Mouse (Mus musculus) heart, embryonic 13.5 days (tissue): ENCODE results near the gene Tex50. TPM values are rescaled to one million over a fixed set of nuclear protein-coding genes. Genes with fewer than 3 reads are reported as not detected.

Source experiments
- ATAC-seq: fragments of 200-750 bp; cut with Nextera tagmentation; 2 replicates; pipeline ENCODE4 v1.8.0; 2017; ENCODE audit warnings: moderate TSS enrichment; ENCODE audit not compliant: insufficient number of reproducible peaks, low FRiP score, low TSS enrichment; ENCODE audit errors: extremely low read depth
- H3K27ac ChIP-seq: fragments of 300-500 bp; sonication (generic); replicated peaks from 2 replicates; pipeline ENCODE4 v1.5.1; 2015; ENCODE audit warnings: moderate library complexity, mild to moderate bottlenecking, inconsistent platforms
- H3K27me3 ChIP-seq: fragments of 300-500 bp; sonication (generic); replicated peaks from 2 replicates; pipeline ENCODE4 v1.6.1; 2015; ENCODE audit warnings: mild to moderate bottlenecking, inconsistent platforms
- H3K36me3 ChIP-seq: fragments of 300-500 bp; sonication (generic); 2 replicates; pipeline ENCODE4 v1.6.1; 2015; ENCODE audit warnings: mild to moderate bottlenecking, inconsistent platforms
- H3K4me1 ChIP-seq: fragments of 300-500 bp; sonication (generic); 2 replicates; pipeline ENCODE4 v1.6.1; 2015; ENCODE audit warnings: inconsistent platforms
- H3K4me2 ChIP-seq: fragments of 300-500 bp; sonication (generic); 2 replicates; pipeline ENCODE4 v1.6.1; 2015; ENCODE audit warnings: inconsistent platforms, mild to moderate bottlenecking, moderate library complexity
- H3K4me3 ChIP-seq: fragments of 300-500 bp; sonication (generic); 2 replicates; pipeline ENCODE4 v1.5.1; 2015; ENCODE audit warnings: moderate library complexity, mild to moderate bottlenecking, inconsistent platforms
- H3K9ac ChIP-seq: fragments of 300-500 bp; sonication (generic); 2 replicates; pipeline ENCODE4 v1.6.1; 2015; ENCODE audit warnings: inconsistent platforms, mild to moderate bottlenecking, moderate library complexity
- H3K9me3 ChIP-seq: fragments of 300-500 bp; sonication (generic); 2 replicates; pipeline ENCODE4 v1.6.1; 2016; ENCODE audit warnings: inconsistent platforms
- WGBS: fragments of 180-500 bp; shearing (Covaris S2); methylation state at CpG from one replicate; pipeline ENCODE4 v1.1.7; 2015; ENCODE audit warnings: mixed read lengths; 5-methylcytosine and 5-hydroxymethylcytosine counted together
- polyA plus RNA-seq: library from polyadenylated mRNA; unstranded; fragments of >200 nt; fragmentation: Nextera tagmentation; extraction: Ambion mirVana; gene quantifications from 2 replicates; pipeline ENCODE4 v1.2.1, GENCODE M21; 2015

The Tex50 gene
- polyA plus RNA-seq, 1 experiment from 2014 or later: 0.20 TPM

DNA sequence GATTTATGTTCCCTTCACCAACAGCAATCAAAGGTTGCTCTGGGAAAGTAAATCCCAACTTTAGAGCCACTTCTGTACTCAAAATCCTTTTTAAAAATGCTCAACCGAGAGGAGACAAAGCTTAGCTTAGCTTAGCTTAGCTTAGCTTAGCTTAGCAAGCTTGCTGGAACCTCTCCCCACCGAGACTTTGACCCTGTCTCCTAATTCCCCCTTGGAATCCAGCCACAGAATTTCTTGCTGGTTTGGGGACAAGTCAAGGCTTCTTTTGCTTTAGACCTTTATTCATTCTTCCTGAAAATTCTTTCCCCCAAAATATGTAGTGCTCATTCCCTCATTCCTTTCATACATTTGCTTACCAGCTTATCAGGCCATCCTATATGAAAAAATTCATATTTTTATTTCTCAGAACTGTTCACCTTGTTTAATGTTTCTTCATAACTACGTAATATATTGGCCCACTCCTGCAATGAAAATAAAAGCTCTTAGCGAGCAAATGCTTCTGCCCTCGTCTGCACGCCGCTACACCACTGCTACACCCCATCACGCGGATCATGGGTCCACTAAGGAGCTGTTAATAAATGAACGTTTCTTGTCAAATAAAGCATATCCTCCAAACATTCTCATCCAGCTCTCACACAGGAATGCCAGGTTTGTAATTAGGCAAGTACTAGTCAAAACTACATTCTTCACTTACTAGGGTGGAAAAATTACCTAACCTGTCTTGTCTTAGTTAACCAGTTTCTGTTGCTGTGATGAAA lies 36.3 kb downstream of the Tex50 start:
- Histone ChIP-seq H3K9me3 (no peaks in the 10 kb centered on the region), H3K27ac (no peak overlapping the region), H3K4me2 (no peak overlapping the region), H3K4me1 (no peaks in the 10 kb centered on the region), H3K36me3 (peaks cover 20% of the 10 kb centered on the region), H3K4me3 (no peak overlapping the region), H3K27me3 (no peaks in the 10 kb centered on the region), H3K9ac (no peak overlapping the region)
- WGBS: 90% methylated on average over 10 of the region's 10 CpGs
- no peak for ATAC-seq

DNA sequence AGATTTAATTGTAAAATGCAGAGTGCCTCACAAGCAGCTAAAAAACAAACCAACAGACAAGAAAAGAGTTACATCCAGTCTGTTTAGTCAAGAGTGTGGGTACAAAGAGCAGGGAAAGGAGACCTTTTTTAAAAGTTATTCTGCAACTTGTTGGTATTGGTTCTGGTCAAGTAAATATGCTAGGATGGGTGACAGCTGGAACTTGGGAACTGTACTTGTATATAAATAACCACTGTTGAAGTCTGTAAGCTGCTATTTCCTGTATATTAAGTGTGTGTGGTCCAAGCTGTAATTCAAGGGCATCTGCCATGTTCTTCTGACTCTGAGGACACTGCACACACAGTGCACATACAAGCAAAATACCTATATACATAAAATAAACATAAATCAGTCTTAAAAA lies 44.5 kb downstream of the Tex50 start:
- no peak for ATAC-seq
- no peak overlapping the region for H3K9ac ChIP-seq
- no peak overlapping the region for H3K4me2 ChIP-seq
- peaks cover under 1% of the 10 kb centered on the region for H3K36me3 ChIP-seq
- no peaks in the 10 kb centered on the region for H3K27me3 ChIP-seq
- H3K27ac ChIP-seq: no peak overlapping the region
- H3K4me3 ChIP-seq: no peak overlapping the region
- H3K9me3 ChIP-seq: no peaks in the 10 kb centered on the region
- H3K4me1 ChIP-seq: 0 out of 2 replicates have a peak, but pooled peaks cover 3% of the 10 kb centered on the region

DNA sequence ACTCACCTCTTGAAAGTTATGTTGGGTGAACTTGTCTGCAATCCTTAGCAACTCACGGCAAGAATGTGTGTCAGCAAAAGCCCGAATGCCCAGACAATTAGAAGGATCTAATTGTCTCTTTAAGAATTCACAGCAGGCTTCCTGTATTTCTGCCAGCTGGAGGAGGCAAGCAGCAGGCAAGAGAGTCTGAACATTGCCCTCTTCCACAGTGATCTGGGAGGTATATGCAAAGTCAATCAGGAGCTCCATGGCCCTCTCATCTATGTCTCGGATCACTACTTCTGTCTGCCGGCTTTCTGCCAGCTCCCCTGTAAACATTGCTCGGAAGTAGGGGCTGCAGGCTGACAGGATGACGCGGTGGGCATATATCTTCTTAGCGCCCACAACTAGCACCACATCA lies 49.9 kb downstream of the Tex50 start:
- H3K27me3 ChIP-seq: no peaks in the 10 kb centered on the region
- H3K27ac ChIP-seq: no peak overlapping the region
- H3K36me3 ChIP-seq: peaks cover 34% of the 10 kb centered on the region
- ATAC-seq: no peak
- H3K4me3 ChIP-seq: no peak overlapping the region
- H3K4me2 ChIP-seq: no peak overlapping the region
- WGBS: 83% methylated on average over 8 of the region's 8 CpGs
- no peak overlapping the region for H3K9ac ChIP-seq
- no peaks in the 10 kb centered on the region for H3K4me1 ChIP-seq
- H3K9me3 ChIP-seq: no peaks in the 10 kb centered on the region

Other genes starting within 250 kb of the Tex50 start
- 1.7 and 10.7 TPM in 2 replicates for gene Serpinc1, start 180.7 kb downstream of the Tex50 start, polyA plus RNA-seq
- 6.3 TPM in 2 replicates for gene Zbtb37, start 124.5 kb downstream of the Tex50 start, polyA plus RNA-seq
- 29.3 and 31.0 TPM in 2 replicates for gene Dars2, start 88.7 kb downstream of the Tex50 start, polyA plus RNA-seq
- gene Cenpl, start 88.6 kb downstream of the Tex50 start, polyA plus RNA-seq: 19.7 and 21.6 TPM in 2 replicates
- 10.4 and 11.5 TPM in 2 replicates for gene Klhl20, start 27.8 kb downstream of the Tex50 start, polyA plus RNA-seq
- 3.3 and 3.9 TPM in 2 replicates for gene Ankrd45, start 16.6 kb downstream of the Tex50 start, polyA plus RNA-seq
- 365 and 408 TPM in 2 replicates for gene Prdx6, start 91.9 kb upstream of the Tex50 start, polyA plus RNA-seq
- gene Tnfsf4, start 236.1 kb upstream of the Tex50 start, polyA plus RNA-seq: 0.10 TPM in 1 of 2 replicates, not detected in the other